Mouse (Mus musculus) brain, embryonic 14.5 days (tissue): ENCODE data around the gene Glyctk. TPM values are rescaled to one million over a fixed set of nuclear protein-coding genes. Genes with fewer than 3 reads are reported as not detected.
A peak's percentile ranks its signal among the peaks of the same experiment; 100 is the strongest.

Source experiments
- DNase-seq: peaks from one replicate; pipeline ENCODE4 v3.0.0-alpha.2; 2011; ENCODE audit warnings: low read depth
- CTCF ChIP-seq: fragments of 200-500 bp; IDR thresholded peaks from 2 replicates; pipeline ENCODE4 v1.5.1; 2012; ENCODE audit warnings: inconsistent platforms, mild to moderate bottlenecking, moderate library complexity, borderline replicate concordance; ENCODE audit not compliant: insufficient read depth, insufficient read length; ENCODE audit errors: extremely low read depth
- POLR2A ChIP-seq: fragments of 200-500 bp; IDR thresholded peaks from 2 replicates; pipeline ENCODE4 v1.6.1; 2012; ENCODE audit warnings: mild to moderate bottlenecking, inconsistent platforms, borderline replicate concordance; ENCODE audit not compliant: poor library complexity, insufficient read depth, insufficient read length, severe bottlenecking; ENCODE audit errors: extremely low read depth
- polyA plus RNA-seq: library from polyadenylated mRNA; depleted of rRNA; stranded (reverse); fragments of >200 nt; gene quantifications from 2 replicates; pipeline ENCODE4 v1.2.3, GENCODE M21; 2012; rRNA removed

Glyctk gene
- polyA plus RNA-seq, result 1.3 and 1.6 TPM in 2 replicates

GRCm38 (mm10) chr9:106158037-106158491 is at the start of gene Glyctk:
Gene Glyctk (minus strand): TSS chr9:106158138.
- TF ChIP-seq CTCF (no peak), POLR2A (no peak)
- DNase-seq, result no peak

GRCm38 (mm10) chr9:106206515-106206914 is 48.6 kb upstream of the Glyctk start:
- no peak for DNase-seq
- TF ChIP-seq POLR2A (no peak), CTCF (no peak)

- TF ChIP-seq CTCF, result no peak
- TF ChIP-seq POLR2A, result no peak
- no peak for DNase-seq
Observed at GRCm38 (mm10) chr9:106205713-106206290, 47.9 kb upstream of the Glyctk start.

- DNase-seq, result no peak
- TF ChIP-seq POLR2A, result no peak
Observed at GRCm38 (mm10) chr9:106203990-106204851, 46.3 kb upstream of the Glyctk start.

- TF ChIP-seq CTCF (no peak), POLR2A (peak; percentile 85)
- DNase-seq, result peak; percentile 96
Observed at GRCm38 (mm10) chr9:106202819-106203636, 45.1 kb upstream of the Glyctk start, which contains the start of gene Twf2. Gene Twf2 (plus strand): TSS chr9:106203108.

- no peak for TF ChIP-seq CTCF
- TF ChIP-seq POLR2A, result no peak
- DNase-seq, result no peak
Observed at GRCm38 (mm10) chr9:106201895-106202294, 44.0 kb upstream of the Glyctk start.

- TF ChIP-seq CTCF, result no peak
- no peak for TF ChIP-seq POLR2A
- DNase-seq, result no peak
Observed at GRCm38 (mm10) chr9:106199535-106200272, 41.8 kb upstream of the Glyctk start, which contains the start of gene Ppm1m. Gene Ppm1m (minus strand): TSS chr9:106199746.

- TF ChIP-seq CTCF, result no peak
- peak; percentile 38; the same call in 1 of the 2 replicates for TF ChIP-seq POLR2A
- peak; percentile 73 for DNase-seq
Observed at GRCm38 (mm10) chr9:106198962-106199458, 41.1 kb upstream of the Glyctk start.

GRCm38 (mm10) chr9:106197732-106198131 is 39.8 kb upstream of the Glyctk start:
- DNase-seq, result no peak
- TF ChIP-seq CTCF (no peak), POLR2A (no peak)

- DNase-seq, result no peak
- TF ChIP-seq POLR2A (no peak), CTCF (no peak)
Observed at GRCm38 (mm10) chr9:106197081-106197713, 39.3 kb upstream of the Glyctk start.

- no peak for TF ChIP-seq POLR2A
- TF ChIP-seq CTCF, result no peak
- peak; percentile 71 for DNase-seq
Observed at GRCm38 (mm10) chr9:106195693-106196092, 37.8 kb upstream of the Glyctk start.
